Mouse (Mus musculus) heart, postnatal 25 days (tissue): ENCODE measurements around the gene Ttll1. TPM values are rescaled to one million over a fixed set of nuclear protein-coding genes. Genes with fewer than 3 reads are reported as not detected.
A peak's percentile ranks its signal among the peaks of the same experiment; 100 is the strongest.
"Not testable (repeated sequence)": the region's sequence is repeated elsewhere in the genome, so short reads cannot be mapped to it uniquely, and the experiment has no call there.

Experiments used
- DNase-seq: peaks from one replicate; pipeline ENCODE4 v3.0.0; 2022; ENCODE audit warnings: low spot score
- intact Hi-C: fragments of 180-260 bp; cut with DNase I; formaldehyde crosslinking; loops from one replicate; pipeline ENCODE4 v1.15.1; 2025
- total RNA-seq, 2 experiments: library from RNA; stranded (reverse); gene quantifications; 2 replicates each; pipeline ENCODE4 v1.2.3; 2021

The Ttll1 gene
- total RNA-seq, 2 experiments from 2014 or later = 49.0 to 53.0 TPM

DNA sequence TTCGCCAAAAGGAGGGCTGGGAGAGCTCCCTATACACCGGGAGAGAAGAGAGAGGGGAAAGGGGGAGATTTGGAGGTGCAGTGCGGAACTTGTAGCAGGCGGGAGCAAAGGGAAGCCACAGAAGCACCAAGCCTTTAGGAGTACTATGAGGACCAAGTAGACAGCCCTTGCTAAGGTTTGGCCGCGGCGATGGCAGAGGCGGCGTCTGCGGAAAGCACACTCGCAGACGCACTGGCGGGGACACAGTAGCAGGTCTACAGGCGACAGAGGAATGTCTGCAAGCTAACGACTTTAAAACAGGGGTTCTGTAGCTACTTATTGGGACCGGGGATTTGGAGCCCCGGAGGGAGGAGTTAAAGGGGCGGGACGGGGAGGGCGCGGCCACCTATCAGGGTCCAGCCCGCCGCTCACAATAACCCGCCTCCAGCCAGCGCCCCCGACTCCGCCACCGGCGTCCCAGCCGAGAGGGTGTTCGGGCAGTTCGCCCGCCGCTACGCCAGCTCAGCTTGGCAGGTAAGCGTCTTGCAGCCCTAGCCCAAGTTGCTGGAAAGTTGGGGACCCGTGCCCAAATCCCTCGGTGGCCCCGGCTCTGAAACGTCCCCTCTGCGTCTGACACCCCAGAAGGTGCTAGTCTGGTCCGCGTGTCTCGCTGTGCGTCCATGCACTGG, 15.9 kb upstream of the Ttll1 start, which contains the start of gene Bik:
Gene Bik, plus strand, starts transcription at position 439 of the 668 bp plus-strand sequence.
- intact Hi-C loops = no loop called here
- peak; percentile 55 for DNase-seq

DNA sequence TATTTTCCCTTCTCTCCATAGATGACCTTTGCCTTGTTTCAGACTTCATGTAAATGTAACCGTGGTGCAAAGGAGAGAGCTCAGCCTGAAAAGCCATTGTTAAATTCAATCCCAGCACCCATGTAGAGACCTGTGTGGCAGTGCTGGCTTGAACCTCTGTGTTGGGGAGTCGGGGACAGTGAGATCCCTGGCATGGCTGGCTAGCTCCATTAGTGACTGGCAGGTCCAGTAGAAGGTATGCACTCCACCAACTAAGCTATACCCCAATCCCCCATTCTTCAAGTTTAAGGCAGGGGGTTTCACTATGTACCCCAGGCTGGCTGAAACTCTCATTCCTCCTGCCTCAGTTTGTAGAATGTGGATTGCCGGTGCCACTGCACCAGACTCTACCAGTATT, 13.6 kb upstream of the Ttll1 start:
- DNase-seq = no peak
- intact Hi-C loops = no loop called here

DNA sequence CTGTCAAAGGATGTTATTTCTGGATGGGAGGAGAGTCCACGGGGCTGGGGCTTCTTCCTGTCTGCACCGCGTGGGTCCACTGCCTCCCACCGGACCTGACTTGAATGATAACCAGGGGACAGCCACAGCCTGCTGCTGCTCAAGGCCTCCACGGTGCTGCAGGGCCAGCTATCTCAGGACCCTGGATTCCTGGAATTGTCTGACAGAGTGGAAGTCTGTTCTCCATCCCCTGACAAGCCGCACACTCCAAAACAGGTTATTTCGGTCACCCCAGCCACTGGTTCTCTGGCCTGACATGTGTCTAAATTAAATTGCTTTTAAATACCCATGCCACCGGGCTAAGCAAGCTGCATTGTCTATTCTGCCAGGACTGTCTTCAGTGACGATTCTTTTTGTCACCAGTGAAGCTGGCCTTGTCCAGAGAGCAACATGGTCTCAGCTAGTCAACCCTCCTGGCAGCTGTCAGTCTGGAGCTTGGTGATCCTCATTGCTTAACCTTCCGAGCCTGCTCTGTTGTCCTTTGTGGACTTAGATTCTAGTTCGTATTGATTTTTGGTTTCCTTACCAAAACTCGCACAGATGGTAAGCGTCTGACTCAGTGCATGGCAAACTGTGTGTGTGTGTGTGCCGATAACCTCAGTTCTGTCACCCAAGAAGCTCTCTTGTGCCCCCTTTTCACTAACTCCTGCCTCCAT, 13.1 kb upstream of the Ttll1 start:
- intact Hi-C loops = no loop called here
- no peak for DNase-seq

DNA sequence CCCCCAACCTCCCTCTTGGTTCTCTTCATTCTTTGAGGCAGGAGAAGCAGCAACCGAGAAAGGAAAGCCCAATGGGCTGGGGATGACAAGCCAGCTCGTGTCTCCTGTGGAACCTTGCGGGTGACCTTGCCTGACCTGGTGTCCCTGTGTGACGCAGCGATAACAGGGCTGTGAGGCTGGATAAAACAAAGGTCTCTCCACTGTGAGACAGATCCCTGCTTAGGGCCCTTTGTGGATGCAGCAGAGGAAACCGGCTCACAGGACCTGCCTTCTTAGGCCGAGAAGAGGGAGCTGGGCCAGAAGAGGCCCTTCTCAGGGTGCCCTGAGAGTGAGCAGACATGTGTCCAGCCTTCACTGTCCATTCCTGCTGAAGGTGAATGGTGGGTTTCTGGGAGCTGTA, 12.5 kb upstream of the Ttll1 start:
- intact Hi-C loops = no loop called here
- DNase-seq = no peak

DNA sequence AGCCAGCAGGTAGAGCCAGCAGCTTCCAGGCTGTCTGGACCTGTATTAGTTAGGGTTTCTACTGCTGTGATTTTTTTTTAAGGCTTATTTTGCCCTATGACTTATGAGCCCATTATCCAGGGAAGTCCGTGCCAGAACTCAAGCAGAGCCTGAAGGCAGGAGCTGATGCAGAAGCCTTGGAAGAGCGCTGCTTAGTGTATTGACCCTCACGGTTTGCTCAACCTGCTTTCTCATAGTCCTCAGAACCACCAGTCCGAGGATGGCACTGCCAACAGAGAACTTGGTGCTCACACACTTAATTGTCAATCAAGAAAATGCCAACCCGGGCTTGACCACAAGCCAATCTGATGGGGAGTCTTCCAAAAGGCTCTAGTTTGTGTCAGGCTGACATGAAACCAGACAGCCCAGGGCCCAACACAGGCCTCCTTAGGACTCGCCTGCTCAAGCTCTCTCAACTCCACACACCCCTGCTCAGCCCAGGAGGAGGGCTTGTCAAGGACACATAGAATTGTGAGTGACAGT, 10.2 kb upstream of the Ttll1 start:
- intact Hi-C loops = no loop called here

DNA sequence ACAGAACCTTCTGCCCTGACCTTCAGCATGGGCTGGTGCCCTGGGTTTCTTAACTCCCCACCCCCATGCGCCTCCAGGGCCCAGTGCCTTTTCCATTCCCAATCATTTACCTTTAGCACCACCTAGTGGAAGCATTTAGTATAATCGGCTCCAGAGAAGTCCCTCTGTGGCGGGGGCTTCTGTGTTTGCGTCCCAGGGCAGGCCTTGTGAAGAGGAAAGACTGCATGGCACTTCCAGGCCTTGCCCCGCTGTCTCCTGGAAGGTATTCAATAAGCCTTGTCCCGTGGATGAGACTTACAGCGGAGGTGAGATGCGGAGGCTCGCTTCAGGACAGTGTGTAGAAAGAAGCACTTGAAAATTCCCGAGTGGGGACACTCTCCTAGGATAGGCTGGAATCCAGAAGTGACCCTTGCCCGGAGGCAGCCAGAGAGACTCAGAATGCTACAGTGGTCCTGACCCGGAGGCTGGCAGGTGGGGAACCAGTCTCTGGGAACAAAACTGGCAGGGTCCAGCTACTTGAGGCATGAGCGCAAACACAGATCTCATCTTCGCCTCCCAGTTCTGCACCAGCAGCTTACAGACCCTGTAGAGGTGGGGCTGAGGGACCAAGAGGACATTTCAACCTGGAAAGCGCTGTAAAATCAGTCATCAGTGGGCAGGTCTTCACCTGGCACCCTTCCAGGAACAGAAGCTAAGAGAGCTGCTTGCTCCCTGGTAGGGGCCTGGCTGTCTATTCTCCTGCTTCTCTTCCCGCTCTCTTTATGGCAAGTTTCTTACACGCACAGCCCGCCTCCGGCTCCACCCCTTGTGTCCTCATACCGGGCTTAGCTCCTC, 7.7 kb upstream of the Ttll1 start:
- intact Hi-C loops = loop anchor here (5.0 kb wide), 2 partner anchors 126 to 361 kb away; no protein-coding TSS in a partner anchor
- no peak for DNase-seq

More for the DNA sequence above, 10.2 kb upstream of the Ttll1 start:
- no peak for DNase-seq

DNA sequence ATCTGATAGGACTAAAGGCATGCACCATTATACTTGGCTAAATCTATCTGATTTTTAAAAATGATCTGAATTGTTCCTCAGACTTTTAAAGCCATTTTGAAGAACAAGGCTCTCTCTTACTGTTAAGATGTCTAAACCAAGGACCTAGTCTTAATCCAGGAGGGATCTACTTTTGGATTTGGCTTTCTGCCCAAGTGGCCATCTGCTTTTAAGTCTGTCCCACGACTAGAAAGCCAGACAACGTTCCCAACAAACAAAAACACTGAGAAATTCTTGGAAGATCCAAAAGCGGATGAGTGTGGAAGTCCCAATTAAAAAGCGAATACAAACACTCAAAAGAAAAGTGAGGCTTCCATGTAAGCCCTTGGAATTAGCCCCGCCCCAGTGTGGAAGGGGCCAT, 4.3 kb upstream of the Ttll1 start:
- intact Hi-C loops = loop anchor here (5.0 kb wide), 2 partner anchors 123 to 358 kb away; no protein-coding TSS in a partner anchor

DNA sequence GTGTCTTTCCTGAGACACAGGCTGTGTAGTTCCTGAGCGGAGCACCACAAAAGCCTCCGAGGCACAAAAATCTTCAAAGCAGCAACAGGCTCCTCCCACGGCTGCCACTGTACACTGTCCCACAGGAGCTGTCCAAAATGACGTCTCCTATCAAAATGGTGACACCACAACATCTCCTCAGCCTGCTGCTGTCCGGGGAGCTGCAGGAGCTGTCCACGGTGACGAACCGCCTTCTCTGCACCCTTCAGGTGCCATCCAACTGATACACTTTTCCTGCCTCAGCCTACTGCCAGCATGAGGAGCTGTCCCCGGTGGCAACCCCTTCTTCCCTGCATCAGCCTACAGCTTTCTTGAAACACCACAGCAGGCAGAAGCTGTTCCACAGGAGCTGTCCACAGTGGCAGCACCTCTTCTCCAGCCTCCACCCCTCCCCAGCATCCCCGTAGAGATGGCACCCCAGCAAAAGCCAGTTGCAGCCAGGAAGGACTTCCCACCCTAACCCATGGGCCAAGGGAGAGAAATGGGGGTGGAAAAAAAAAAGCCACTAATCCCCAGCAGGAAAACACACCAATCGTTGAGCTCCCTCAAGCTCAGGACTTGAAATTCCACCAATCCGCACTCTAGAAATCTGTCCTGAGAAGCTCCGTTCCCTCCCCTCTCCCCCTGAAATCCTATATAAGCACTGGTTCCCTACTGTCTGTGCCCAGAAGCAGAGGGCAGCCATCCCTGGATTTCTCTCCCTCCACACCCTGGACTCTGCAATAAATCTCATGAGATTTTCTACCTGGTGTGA, 2.0 kb upstream of the Ttll1 start:
- DNase-seq = no peak
- intact Hi-C loops = no loop called here

More for the DNA sequence above, 4.3 kb upstream of the Ttll1 start:
- no peak for DNase-seq

DNA sequence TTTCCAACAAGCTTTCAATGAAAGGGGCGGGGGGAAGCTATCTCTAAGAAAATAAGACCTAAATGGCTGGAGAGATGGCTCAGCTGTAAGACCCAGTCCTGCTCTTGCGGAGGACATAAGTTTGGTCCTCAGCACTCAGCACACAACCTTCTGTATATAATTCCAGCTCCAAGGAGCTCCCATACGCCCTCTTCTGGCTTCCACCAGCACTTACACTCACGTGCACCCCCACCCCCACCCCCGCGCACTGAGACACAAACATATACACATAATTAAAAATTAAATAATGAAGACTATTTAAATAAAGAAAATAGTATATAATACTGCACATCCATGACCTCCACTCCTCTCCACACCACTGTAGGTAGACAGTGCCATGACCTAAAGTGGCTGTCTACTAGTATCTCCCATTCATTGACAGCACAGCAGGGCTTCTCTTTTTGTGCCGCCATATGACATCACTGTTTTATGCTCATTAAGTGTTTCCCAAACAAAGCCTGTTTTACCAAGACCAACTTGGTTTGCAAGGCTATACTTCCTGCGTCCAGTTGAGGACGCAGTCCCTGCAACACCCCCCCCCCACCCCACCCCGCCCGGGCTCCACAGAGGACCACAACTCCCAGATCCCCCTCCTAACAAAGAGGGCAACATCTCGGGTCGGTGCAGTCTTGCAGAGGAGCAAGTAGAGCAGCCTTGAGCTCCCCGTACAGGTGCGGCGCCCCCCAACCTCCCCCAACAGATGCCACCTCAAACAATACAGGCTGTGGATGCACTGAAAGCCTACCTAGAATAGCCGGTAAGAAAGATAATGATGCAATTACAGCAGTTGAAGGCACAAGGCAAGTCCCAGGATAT, 516 bp downstream of the Ttll1 start:
- no peak for DNase-seq

DNA sequence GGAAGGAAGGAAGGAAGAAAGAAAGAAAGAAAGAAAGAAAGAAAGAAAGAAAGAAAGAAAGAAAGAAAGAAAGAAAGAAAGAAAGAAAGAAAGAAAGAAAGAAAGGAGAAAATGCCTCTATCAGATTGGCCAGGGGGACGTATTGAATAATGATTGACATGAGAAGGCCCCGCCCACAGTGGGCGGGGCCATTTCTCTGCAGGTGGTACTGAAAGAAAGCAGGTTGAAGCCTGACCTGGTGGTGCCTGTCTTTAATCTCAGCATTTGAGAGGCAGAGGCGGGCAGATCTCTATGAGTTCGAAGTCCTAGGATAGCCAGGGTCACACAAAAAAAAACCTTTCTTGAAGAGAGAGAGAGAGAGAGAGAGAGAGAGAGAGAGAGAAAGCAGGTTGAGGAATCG, 9.2 kb downstream of the Ttll1 start:
- DNase-seq, intact Hi-C loops: not testable (repeated sequence)

More for the DNA sequence above, 516 bp downstream of the Ttll1 start:
- intact Hi-C loops = no loop called here

DNA sequence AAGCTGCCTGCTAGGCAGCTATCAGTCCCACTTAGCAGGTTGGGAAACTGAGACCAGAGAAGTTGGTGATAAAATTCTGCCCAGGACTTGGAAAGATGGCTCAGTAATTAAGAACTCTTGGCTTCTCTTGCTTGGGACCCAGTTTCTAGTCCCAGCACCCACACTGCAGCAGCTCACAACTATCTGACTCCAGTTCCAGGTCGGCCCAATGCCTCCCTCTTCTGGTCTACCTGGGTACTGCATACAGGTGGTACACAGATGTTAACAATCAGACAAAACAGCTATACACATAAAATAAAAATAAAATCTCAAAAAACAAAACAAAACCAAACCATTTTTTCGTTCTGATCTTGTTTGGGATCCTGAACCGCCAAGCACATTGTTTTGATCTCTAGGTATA, 10.3 kb downstream of the Ttll1 start:
- intact Hi-C loops = no loop called here
- no peak for DNase-seq

DNA sequence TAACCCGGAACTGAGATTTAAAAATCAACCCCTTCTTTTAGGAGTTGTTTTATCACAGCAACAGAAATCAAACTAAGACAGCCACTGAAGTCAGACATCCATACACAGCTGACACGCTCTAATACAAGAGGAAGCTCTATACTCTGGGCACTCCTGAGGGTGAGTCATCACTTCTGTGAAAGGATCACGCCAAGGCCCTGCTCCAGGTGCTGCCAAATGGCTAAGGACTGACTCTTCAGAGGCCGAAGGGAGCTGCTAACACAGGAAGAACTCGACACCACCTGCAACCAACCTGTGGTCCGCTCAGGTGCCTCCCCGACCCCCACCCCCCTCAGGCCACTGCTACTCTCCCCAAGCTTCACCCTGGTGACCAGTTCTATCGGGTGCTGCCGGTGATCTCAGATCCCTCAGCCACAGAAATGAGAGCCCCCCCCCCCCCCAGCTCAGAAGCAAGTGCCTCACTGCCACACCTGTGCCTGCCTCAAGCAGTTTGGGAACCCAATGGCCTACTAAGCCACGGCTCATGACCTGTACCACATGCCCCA, 11.4 kb downstream of the Ttll1 start:
- intact Hi-C loops = no loop called here
- DNase-seq = no peak

DNA sequence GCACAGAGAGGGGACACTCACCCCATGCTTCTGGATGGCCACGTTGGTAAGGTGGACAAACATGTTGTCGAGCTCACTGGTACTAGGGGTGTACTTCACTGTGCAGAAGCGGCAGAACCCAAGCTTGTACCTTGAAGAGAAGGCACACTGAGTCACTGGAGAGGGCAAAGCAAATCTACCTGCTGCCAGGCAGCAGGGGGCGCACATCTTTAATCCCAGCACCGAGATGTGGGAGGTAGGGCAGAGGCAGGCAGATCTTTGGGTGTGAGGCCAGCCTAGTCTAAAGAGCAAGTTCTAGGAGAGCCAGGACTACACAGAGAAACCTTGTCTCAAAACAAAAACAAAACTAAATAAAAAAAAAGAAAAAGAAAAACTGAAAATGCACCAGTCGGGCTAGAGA, 13.4 kb downstream of the Ttll1 start:
- intact Hi-C loops = no loop called here
- DNase-seq = no peak

DNA sequence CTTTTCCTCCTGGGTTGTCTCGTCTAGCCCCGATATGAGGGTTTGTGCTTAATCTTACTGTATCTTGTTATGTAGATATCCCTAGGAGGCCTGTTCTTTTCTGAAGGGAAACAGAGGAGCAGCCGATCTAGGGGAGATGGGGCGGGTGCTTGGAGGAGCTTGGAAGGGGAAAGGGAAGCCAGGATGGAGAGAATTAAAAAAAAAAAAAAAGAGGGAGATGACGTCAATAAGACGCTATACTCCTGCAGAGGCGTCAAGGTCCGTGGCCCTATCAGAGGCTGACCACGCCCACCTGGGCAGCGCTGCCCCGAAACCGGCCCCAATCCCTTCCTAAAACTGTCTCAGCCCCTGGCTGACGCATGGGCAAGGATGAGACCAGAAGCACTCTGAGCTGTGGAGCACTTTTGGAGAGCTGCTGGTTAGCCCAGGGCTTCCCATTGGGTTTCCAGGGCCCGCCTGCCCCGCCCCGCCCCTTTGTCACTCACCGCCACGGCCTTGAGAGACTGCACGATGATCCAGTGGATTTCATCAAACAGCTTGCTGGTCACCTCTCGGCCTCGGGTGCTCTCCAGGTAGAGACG, 14.8 kb downstream of the Ttll1 start:
- intact Hi-C loops = no loop called here
- no peak for DNase-seq

DNA sequence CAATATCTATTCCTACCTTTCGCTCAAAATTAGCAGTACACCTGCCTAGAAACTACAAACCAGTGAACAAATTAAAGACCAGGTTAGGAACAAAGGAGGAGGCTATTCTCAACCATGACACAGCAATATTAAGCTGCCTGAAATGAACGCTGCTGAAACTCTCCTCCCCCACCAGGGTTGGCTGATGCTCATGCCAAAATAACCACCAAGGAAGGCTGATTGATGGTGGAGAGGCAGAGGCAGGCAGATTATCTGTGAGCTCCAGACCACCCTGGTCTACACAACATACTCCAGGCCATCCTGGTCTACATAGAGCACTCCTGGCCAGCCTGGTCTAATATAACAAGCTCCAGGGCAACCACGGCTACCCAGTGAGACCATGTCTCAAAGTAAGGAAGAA, 15.5 kb downstream of the Ttll1 start:
- intact Hi-C loops = no loop called here
- DNase-seq = no peak

DNA sequence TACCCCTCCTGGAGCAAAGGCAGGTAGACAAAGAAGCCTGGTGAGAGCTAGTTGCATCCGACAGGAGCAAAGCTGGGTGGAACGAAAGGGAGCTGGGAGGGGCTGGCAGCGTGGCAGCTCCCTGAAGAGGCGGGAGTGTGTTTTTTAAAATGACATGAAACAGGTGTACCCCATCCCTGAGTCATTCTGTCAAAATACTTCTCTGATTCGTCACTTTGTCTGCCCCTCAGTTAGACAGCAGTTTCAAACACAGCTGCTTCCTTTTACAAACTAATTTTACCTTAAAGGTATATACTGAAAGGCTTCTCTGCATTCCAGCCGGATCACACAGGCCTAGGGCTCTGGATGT, 16.1 kb downstream of the Ttll1 start:
- intact Hi-C loops = no loop called here

DNA sequence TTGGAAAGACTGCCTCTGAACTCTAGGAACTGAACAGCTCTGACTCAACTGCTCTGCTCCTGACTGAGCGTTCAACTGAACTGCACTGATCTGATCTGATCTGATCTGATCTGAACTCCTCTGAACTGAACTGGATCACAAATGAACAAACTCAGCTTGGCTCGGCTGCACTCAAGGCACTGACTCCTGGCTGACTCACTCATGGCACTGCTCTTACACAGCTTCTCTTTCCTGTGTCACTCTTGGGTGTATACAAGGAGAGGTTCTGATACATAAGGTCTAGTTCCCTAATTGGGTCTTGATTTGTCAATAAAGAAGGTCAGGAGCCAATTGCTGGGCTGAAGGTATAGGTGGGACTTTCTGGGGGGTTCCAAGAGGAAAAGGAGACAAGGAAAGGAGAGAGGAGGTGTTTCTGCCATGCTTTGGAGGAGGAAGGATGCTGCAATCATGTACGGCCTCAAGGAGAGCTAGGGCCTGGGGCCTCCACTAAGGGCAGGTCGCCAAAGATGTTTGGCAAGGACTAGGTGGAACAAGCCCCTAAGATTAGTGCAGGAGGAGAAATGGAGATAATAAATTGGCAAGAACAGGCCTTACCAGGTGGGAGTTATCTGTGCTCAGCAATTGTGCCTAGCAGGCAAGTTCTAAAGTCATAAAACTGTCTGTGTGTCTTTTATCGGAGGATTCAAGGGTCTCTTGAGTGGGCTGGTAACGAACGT, 16.7 kb downstream of the Ttll1 start:
- intact Hi-C loops = no loop called here
- DNase-seq = no peak

More for the DNA sequence above, 16.1 kb downstream of the Ttll1 start:
- no peak for DNase-seq

DNA sequence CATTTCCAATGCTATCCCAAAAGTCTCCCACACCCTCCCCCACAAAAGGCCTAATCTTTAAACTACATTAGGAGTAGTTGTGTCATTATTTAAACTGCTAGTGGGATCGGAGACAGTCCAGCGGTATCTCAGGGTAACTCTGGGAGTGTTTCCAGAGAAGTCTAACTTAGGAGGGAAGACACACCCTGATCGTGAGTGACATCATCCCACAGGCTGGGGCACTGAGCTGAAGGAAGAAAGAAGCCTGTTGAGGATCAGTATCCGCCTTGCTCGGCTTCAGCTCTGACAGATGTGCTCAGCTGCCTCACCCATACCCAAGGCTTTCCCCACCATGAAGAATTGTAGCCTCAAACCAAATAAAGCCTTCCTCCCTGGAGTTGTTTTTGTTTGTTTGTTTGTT, 18.8 kb downstream of the Ttll1 start:
- intact Hi-C loops = no loop called here
- DNase-seq = no peak
